In the genomic region with DNA sequence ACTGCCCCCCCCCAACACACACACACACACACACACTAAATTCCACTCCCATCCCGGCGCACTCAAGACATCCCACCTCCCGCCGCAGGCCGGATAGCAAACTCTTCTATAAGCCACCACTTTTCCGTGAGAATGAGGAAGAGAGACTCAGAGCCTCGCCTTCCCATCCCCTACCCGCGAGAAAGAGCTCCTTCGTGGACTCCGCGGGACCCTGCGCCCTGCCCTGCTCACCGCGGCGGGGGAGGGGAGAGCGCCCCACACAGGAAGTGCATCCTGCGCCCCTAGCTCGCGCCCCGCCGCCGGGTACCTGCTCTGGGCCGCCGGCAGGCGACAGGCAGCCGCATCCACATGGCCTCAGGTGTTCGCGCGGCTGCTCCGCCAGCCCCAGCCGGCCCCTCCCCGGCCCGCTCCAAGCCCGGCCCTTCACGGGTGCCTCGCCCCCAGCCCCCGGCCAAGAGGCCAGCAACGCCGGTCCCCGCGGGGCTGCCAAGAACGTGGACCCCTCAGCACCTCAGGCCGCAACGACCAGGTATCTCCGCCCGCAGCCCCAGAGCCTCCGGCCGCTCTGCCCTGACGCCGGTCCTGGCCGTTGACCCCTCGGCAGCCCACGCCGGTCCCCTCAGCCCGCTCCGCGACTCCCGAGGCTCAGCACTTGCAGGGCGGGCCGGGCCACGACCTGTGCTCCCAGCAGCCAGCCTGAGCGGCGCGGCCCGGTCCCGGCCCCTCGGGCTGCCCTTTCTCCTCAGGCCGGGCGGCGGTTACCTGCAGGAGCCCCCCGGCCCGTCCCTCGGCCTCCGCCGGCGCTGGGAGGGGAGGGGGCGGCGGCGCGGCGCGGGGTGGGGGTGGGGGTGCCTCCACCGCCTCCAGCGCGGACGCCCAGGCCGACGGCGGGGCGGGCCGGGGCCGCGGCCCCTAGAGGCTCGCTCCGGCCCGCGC, we compare ENCODE assay signal across 8 mouse cellular contexts.
A peak's percentile ranks its signal among the peaks of the same experiment; 100 is the strongest.
DNase-seq lines count a peak whose midpoint lies in the region; ATAC-seq lines count a peak whose summit lies in the region.

No protein-coding gene starts in this region.

- H3K9ac ChIP-seq in lung, embryonic 15.5 days = peak overlapping the region; percentile 95
- H3K9ac ChIP-seq in neural tube, embryonic 15.5 days (replicated peaks) = peak overlapping the region; percentile 84

- no peaks in the 10 kb centered on the region for H3K9me3 ChIP-seq in lung, embryonic 15.5 days
- H3K9me3 ChIP-seq in neural tube, embryonic 15.5 days (replicated peaks) = no peaks in the 10 kb centered on the region

- peaks cover 40% of the 10 kb centered on the region for H3K4me1 ChIP-seq in lung, embryonic 15.5 days
- H3K4me1 ChIP-seq in neural tube, embryonic 15.5 days = peaks cover 40% of the 10 kb centered on the region

- peak overlapping the region; percentile 99 for H3K4me3 ChIP-seq in lung, embryonic 15.5 days
- H3K4me3 ChIP-seq in neural tube, embryonic 15.5 days (replicated peaks) = peak overlapping the region; percentile 97

- H3K27ac ChIP-seq in lung, embryonic 15.5 days = peak overlapping the region; percentile 95
- peak overlapping the region; percentile 92 for H3K27ac ChIP-seq in neural tube, embryonic 15.5 days (replicated peaks)

- ATAC-seq in granulocyte monocyte progenitor cell, adult 5-6 weeks (replicated peaks; ENCODE audit: poor library complexity, severe bottlenecking) = peak; percentile 74
- ATAC-seq in lung, embryonic 15.5 days (ENCODE audit: borderline replicate concordance, extremely low read depth, low FRiP score, low TSS enrichment) = peak; percentile 32
- peak; percentile 75 for ATAC-seq in neural tube, embryonic 15.5 days (ENCODE audit: low FRiP score)

- under 1% methylated on average over 68 of the region's 98 CpGs for WGBS in lung, embryonic 15.5 days
- under 1% methylated on average over 79 of the region's 98 CpGs for WGBS in neural tube, embryonic 15.5 days

- H3K36me3 ChIP-seq in lung, embryonic 15.5 days = no peaks in the 10 kb centered on the region
- no peaks in the 10 kb centered on the region for H3K36me3 ChIP-seq in neural tube, embryonic 15.5 days

- H3K4me2 ChIP-seq in lung, embryonic 15.5 days = peak overlapping the region; percentile 96
- peak overlapping the region; percentile 94 for H3K4me2 ChIP-seq in neural tube, embryonic 15.5 days

- no peaks in the 10 kb centered on the region for H3K27me3 ChIP-seq in lung, embryonic 15.5 days
- peaks cover 6% of the 10 kb centered on the region; the same call in 1 of the 2 replicates for H3K27me3 ChIP-seq in neural tube, embryonic 15.5 days (replicated peaks)

- DNase-seq in right cerebral cortex, postnatal 14 days = peak; percentile 42
- no peak for DNase-seq in right cerebral cortex, adult 2 months (ENCODE audit: low spot score in 2 of 2)
- DNase-seq in cerebellum, postnatal 10 days = peak; percentile 62 to 74
- peak; percentile 33 for DNase-seq in kidney, adult 11 months
- DNase-seq in urinary bladder, postnatal 36 days (ENCODE audit: low spot score in 2 of 2) = peak; percentile 22 to 37

Comparison
In these comparisons a context has a peak if more than half of its experiments do, and no peak if none do; other contexts are left out.
1. DNase-seq: peak in right cerebral cortex, postnatal 14 days (single experiment), cerebellum, postnatal 10 days (2 of 2), kidney, adult 11 months (single experiment) and urinary bladder, postnatal 36 days (2 of 2); none in right cerebral cortex, adult 2 months (0 of 2).
2. Peak in every context shown above with its lines, with median percentiles within 50 percentile points of each other: ATAC-seq.